Mouse (Mus musculus): ENCODE data around the gene Lman1l. TPM values are rescaled to one million over a fixed set of nuclear protein-coding genes. Genes with fewer than 3 reads are reported as not detected.

The Lman1l gene
- polyA plus RNA-seq, 1 experiment, result 0.09 TPM

GRCm38 (mm10) chr9:57627191-57627590, 6.6 kb upstream of the Lman1l start:
- H3K4me3 ChIP-seq (ENCODE audit: extremely low read depth, insufficient read depth, insufficient read length), result no peak overlapping the region
- H3K27me3 ChIP-seq (ENCODE audit: control insufficient read depth, insufficient read depth, low read length), result no peaks in the 10 kb centered on the region
- H3K27ac ChIP-seq (ENCODE audit: insufficient read depth, low read length), result no peak overlapping the region
- 96% methylated on average over 17 of the region's 17 CpGs for WGBS
- no peak for DNase-seq (ENCODE audit: low read depth in 1 of 2, low spot score in 2 of 2)
- H3K4me1 ChIP-seq (ENCODE audit: control insufficient read depth, insufficient read depth, insufficient read length), result peaks cover 7% of the 10 kb centered on the region; the same call in 1 of the 2 replicates
- TF ChIP-seq CTCF (IDR thresholded peaks at IDR 0.05; ENCODE audit: extremely low read depth, insufficient read depth, insufficient read length, insufficient replicate concordance), result no peak
- no peak for TF ChIP-seq POLR2A (IDR thresholded peaks at IDR 0.05; ENCODE audit: low read depth, low read length)
- peaks cover 69% of the 10 kb centered on the region for H3K36me3 ChIP-seq (ENCODE audit: control insufficient read depth, insufficient read depth, low read length)

- Histone ChIP-seq H3K27ac (ENCODE audit: insufficient read depth, low read length) (no peak overlapping the region), H3K36me3 (ENCODE audit: control insufficient read depth, insufficient read depth, low read length) (peaks cover 60% of the 10 kb centered on the region), H3K4me3 (ENCODE audit: extremely low read depth, insufficient read depth, insufficient read length) (no peak overlapping the region), H3K4me1 (ENCODE audit: control insufficient read depth, insufficient read depth, insufficient read length) (peaks cover 5% of the 10 kb centered on the region; the same call in 1 of the 2 replicates), H3K27me3 (ENCODE audit: control insufficient read depth, insufficient read depth, low read length) (no peaks in the 10 kb centered on the region)
- TF ChIP-seq POLR2A (IDR thresholded peaks at IDR 0.05; ENCODE audit: low read depth, low read length) (no peak), CTCF (IDR thresholded peaks at IDR 0.05; ENCODE audit: extremely low read depth, insufficient read depth, insufficient read length, insufficient replicate concordance) (no peak)
- 91% methylated on average over 15 of the region's 15 CpGs for WGBS
- DNase-seq (ENCODE audit: low read depth in 1 of 2, low spot score in 2 of 2), result no peak
These were observed 5.3 kb upstream of the Lman1l start for GRCm38 (mm10) chr9:57625674-57626500.

- no peak overlapping the region for H3K27ac ChIP-seq (ENCODE audit: insufficient read depth, low read length)
- DNase-seq (ENCODE audit: low read depth in 1 of 2, low spot score in 2 of 2), result no peak
- peaks cover 45% of the 10 kb centered on the region for H3K36me3 ChIP-seq (ENCODE audit: control insufficient read depth, insufficient read depth, low read length)
- peaks cover 4% of the 10 kb centered on the region; the same call in 1 of the 2 replicates for H3K4me1 ChIP-seq (ENCODE audit: control insufficient read depth, insufficient read depth, insufficient read length)
- H3K27me3 ChIP-seq (ENCODE audit: control insufficient read depth, insufficient read depth, low read length), result no peaks in the 10 kb centered on the region
- 92% methylated on average over 7 of the region's 7 CpGs for WGBS
- H3K4me3 ChIP-seq (ENCODE audit: extremely low read depth, insufficient read depth, insufficient read length), result no peak overlapping the region
- TF ChIP-seq CTCF (IDR thresholded peaks at IDR 0.05; ENCODE audit: extremely low read depth, insufficient read depth, insufficient read length, insufficient replicate concordance), result no peak
- no peak for TF ChIP-seq POLR2A (IDR thresholded peaks at IDR 0.05; ENCODE audit: low read depth, low read length)
These were observed 3.7 kb upstream of the Lman1l start for GRCm38 (mm10) chr9:57624295-57624694.

GRCm38 (mm10) chr9:57618854-57619253, 1.7 kb downstream of the Lman1l start:
- Histone ChIP-seq H3K27ac (ENCODE audit: insufficient read depth, low read length) (no peak overlapping the region), H3K36me3 (ENCODE audit: control insufficient read depth, insufficient read depth, low read length) (no peaks in the 10 kb centered on the region), H3K4me1 (ENCODE audit: control insufficient read depth, insufficient read depth, insufficient read length) (peaks cover 4% of the 10 kb centered on the region; the same call in 1 of the 2 replicates), H3K27me3 (ENCODE audit: control insufficient read depth, insufficient read depth, low read length) (no peaks in the 10 kb centered on the region), H3K4me3 (ENCODE audit: extremely low read depth, insufficient read depth, insufficient read length) (no peak overlapping the region)
- DNase-seq (ENCODE audit: low read depth in 1 of 2, low spot score in 2 of 2), result no peak
- WGBS, result 78% methylated on average over 8 of the region's 8 CpGs
- TF ChIP-seq CTCF (IDR thresholded peaks at IDR 0.05; ENCODE audit: extremely low read depth, insufficient read depth, insufficient read length, insufficient replicate concordance) (no peak), POLR2A (IDR thresholded peaks at IDR 0.05; ENCODE audit: low read depth, low read length) (no peak)

GRCm38 (mm10) chr9:57617556-57618169, 2.9 kb downstream of the Lman1l start:
- DNase-seq (ENCODE audit: low read depth in 1 of 2, low spot score in 2 of 2), result no peak
- Histone ChIP-seq H3K4me1 (ENCODE audit: control insufficient read depth, insufficient read depth, insufficient read length) (peaks cover 4% of the 10 kb centered on the region; the same call in 1 of the 2 replicates), H3K36me3 (ENCODE audit: control insufficient read depth, insufficient read depth, low read length) (no peaks in the 10 kb centered on the region), H3K27ac (ENCODE audit: insufficient read depth, low read length) (no peak overlapping the region), H3K27me3 (ENCODE audit: control insufficient read depth, insufficient read depth, low read length) (no peaks in the 10 kb centered on the region), H3K4me3 (ENCODE audit: extremely low read depth, insufficient read depth, insufficient read length) (no peak overlapping the region)
- WGBS, result 44% methylated on average over 8 of the region's 8 CpGs
- no peak for TF ChIP-seq CTCF (IDR thresholded peaks at IDR 0.05; ENCODE audit: extremely low read depth, insufficient read depth, insufficient read length, insufficient replicate concordance)
- no peak for TF ChIP-seq POLR2A (IDR thresholded peaks at IDR 0.05; ENCODE audit: low read depth, low read length)

GRCm38 (mm10) chr9:57614786-57615185, 5.8 kb downstream of the Lman1l start:
- 91% methylated on average over 4 of the region's 4 CpGs for WGBS
- no peaks in the 10 kb centered on the region for H3K36me3 ChIP-seq (ENCODE audit: control insufficient read depth, insufficient read depth, low read length)
- no peak for DNase-seq (ENCODE audit: low read depth in 1 of 2, low spot score in 2 of 2)
- no peak overlapping the region for H3K4me3 ChIP-seq (ENCODE audit: extremely low read depth, insufficient read depth, insufficient read length)
- TF ChIP-seq POLR2A (IDR thresholded peaks at IDR 0.05; ENCODE audit: low read depth, low read length), result no peak
- no peak for TF ChIP-seq CTCF (IDR thresholded peaks at IDR 0.05; ENCODE audit: extremely low read depth, insufficient read depth, insufficient read length, insufficient replicate concordance)
- no peaks in the 10 kb centered on the region for H3K4me1 ChIP-seq (ENCODE audit: control insufficient read depth, insufficient read depth, insufficient read length)
- H3K27ac ChIP-seq (ENCODE audit: insufficient read depth, low read length), result no peak overlapping the region
- H3K27me3 ChIP-seq (ENCODE audit: control insufficient read depth, insufficient read depth, low read length), result no peaks in the 10 kb centered on the region
